Mouse (Mus musculus): ENCODE data around the gene Havcr1. TPM values are rescaled to one million over a fixed set of nuclear protein-coding genes. Genes with fewer than 3 reads are reported as not detected.

Gene Havcr1
- polyA plus RNA-seq, 1 experiment: 23.4 TPM

GRCm38 (mm10) chr11:46731541-46732070 is 3.3 kb upstream of the Havcr1 start:
- Histone ChIP-seq H3K4me1 (ENCODE audit: control insufficient read depth, insufficient read depth, low read length) (peaks cover 3% of the 10 kb centered on the region; the same call in 1 of the 2 replicates), H3K4me3 (ENCODE audit: insufficient read depth, low read depth, low read length) (no peak overlapping the region), H3K27ac (ENCODE audit: insufficient read depth, low read depth, low read length) (no peak overlapping the region), H3K36me3 (ENCODE audit: control insufficient read depth, insufficient read depth, low read length) (no peaks in the 10 kb centered on the region), H3K27me3 (replicated peaks; ENCODE audit: control insufficient read depth, insufficient read depth, low read length) (no peaks in the 10 kb centered on the region)
- WGBS: 65% methylated on average over 11 of the region's 11 CpGs
- TF ChIP-seq POLR2A (IDR thresholded peaks at IDR 0.05; ENCODE audit: low read depth, low read length) (no peak), CTCF (conservative IDR thresholded peaks at IDR 0.05; ENCODE audit: insufficient read depth, insufficient read length, low read depth, low read length) (no peak)
- DNase-seq: peak; percentile 44

- Histone ChIP-seq H3K36me3 (ENCODE audit: control insufficient read depth, insufficient read depth, low read length) (no peaks in the 10 kb centered on the region), H3K4me1 (ENCODE audit: control insufficient read depth, insufficient read depth, low read length) (peaks cover 3% of the 10 kb centered on the region; the same call in 1 of the 2 replicates), H3K27ac (ENCODE audit: insufficient read depth, low read depth, low read length) (no peak overlapping the region), H3K27me3 (replicated peaks; ENCODE audit: control insufficient read depth, insufficient read depth, low read length) (no peaks in the 10 kb centered on the region), H3K4me3 (ENCODE audit: insufficient read depth, low read depth, low read length) (no peak overlapping the region)
- 59% methylated on average over 6 of the region's 6 CpGs for WGBS
- DNase-seq: peak; percentile 30
- TF ChIP-seq POLR2A (IDR thresholded peaks at IDR 0.05; ENCODE audit: low read depth, low read length) (no peak), CTCF (conservative IDR thresholded peaks at IDR 0.05; ENCODE audit: insufficient read depth, insufficient read length, low read depth, low read length) (peak; percentile 52)
Measured at GRCm38 (mm10) chr11:46733242-46733789, 1.6 kb upstream of the Havcr1 start.

GRCm38 (mm10) chr11:46734617-46735016 is 263 bp upstream of the Havcr1 start:
- Histone ChIP-seq H3K4me1 (ENCODE audit: control insufficient read depth, insufficient read depth, low read length) (peaks cover 3% of the 10 kb centered on the region; the same call in 1 of the 2 replicates), H3K36me3 (ENCODE audit: control insufficient read depth, insufficient read depth, low read length) (no peaks in the 10 kb centered on the region), H3K4me3 (ENCODE audit: insufficient read depth, low read depth, low read length) (no peak overlapping the region), H3K27ac (ENCODE audit: insufficient read depth, low read depth, low read length) (0 out of 2 replicates have a peak overlapping the region, but pooled peaks have one; percentile 45), H3K27me3 (replicated peaks; ENCODE audit: control insufficient read depth, insufficient read depth, low read length) (no peaks in the 10 kb centered on the region)
- no peak for TF ChIP-seq CTCF (conservative IDR thresholded peaks at IDR 0.05; ENCODE audit: insufficient read depth, insufficient read length, low read depth, low read length)
- no peak for TF ChIP-seq POLR2A (IDR thresholded peaks at IDR 0.05; ENCODE audit: low read depth, low read length)
- DNase-seq: peak; percentile 15
- WGBS: 36% methylated on average over 1 of the region's 1 CpGs

- TF ChIP-seq POLR2A (IDR thresholded peaks at IDR 0.05; ENCODE audit: low read depth, low read length) (no peak), CTCF (conservative IDR thresholded peaks at IDR 0.05; ENCODE audit: insufficient read depth, insufficient read length, low read depth, low read length) (no peak)
- WGBS: 88% methylated on average over 4 of the region's 4 CpGs
- no peaks in the 10 kb centered on the region for H3K27me3 ChIP-seq (replicated peaks; ENCODE audit: control insufficient read depth, insufficient read depth, low read length)
Measured at GRCm38 (mm10) chr11:46739501-46739900, 4.6 kb downstream of the Havcr1 start.

GRCm38 (mm10) chr11:46740886-46741285 is 6.0 kb downstream of the Havcr1 start:
- TF ChIP-seq POLR2A (IDR thresholded peaks at IDR 0.05; ENCODE audit: low read depth, low read length): no peak
- no peak for TF ChIP-seq CTCF (conservative IDR thresholded peaks at IDR 0.05; ENCODE audit: insufficient read depth, insufficient read length, low read depth, low read length)
- H3K4me3 ChIP-seq (ENCODE audit: insufficient read depth, low read depth, low read length): no peak overlapping the region
- 63% methylated on average over 4 of the region's 4 CpGs for WGBS
- no peak for DNase-seq
- H3K4me1 ChIP-seq (ENCODE audit: control insufficient read depth, insufficient read depth, low read length): no peaks in the 10 kb centered on the region
- no peak overlapping the region for H3K27ac ChIP-seq (ENCODE audit: insufficient read depth, low read depth, low read length)
- H3K36me3 ChIP-seq (ENCODE audit: control insufficient read depth, insufficient read depth, low read length): no peaks in the 10 kb centered on the region
- H3K27me3 ChIP-seq (replicated peaks; ENCODE audit: control insufficient read depth, insufficient read depth, low read length): no peaks in the 10 kb centered on the region

More at GRCm38 (mm10) chr11:46739501-46739900, 4.6 kb downstream of the Havcr1 start:
- Histone ChIP-seq H3K4me1 (ENCODE audit: control insufficient read depth, insufficient read depth, low read length) (peaks cover 3% of the 10 kb centered on the region; the same call in 1 of the 2 replicates), H3K4me3 (ENCODE audit: insufficient read depth, low read depth, low read length) (no peak overlapping the region), H3K27ac (ENCODE audit: insufficient read depth, low read depth, low read length) (no peak overlapping the region), H3K36me3 (ENCODE audit: control insufficient read depth, insufficient read depth, low read length) (no peaks in the 10 kb centered on the region)
- DNase-seq: no peak

- no peak for DNase-seq
- 79% methylated on average over 3 of the region's 3 CpGs for WGBS
- no peaks in the 10 kb centered on the region for H3K4me1 ChIP-seq (ENCODE audit: control insufficient read depth, insufficient read depth, low read length)
- TF ChIP-seq POLR2A (IDR thresholded peaks at IDR 0.05; ENCODE audit: low read depth, low read length): no peak
- no peak for TF ChIP-seq CTCF (conservative IDR thresholded peaks at IDR 0.05; ENCODE audit: insufficient read depth, insufficient read length, low read depth, low read length)
- no peak overlapping the region for H3K27ac ChIP-seq (ENCODE audit: insufficient read depth, low read depth, low read length)
- H3K36me3 ChIP-seq (ENCODE audit: control insufficient read depth, insufficient read depth, low read length): no peaks in the 10 kb centered on the region
- no peak overlapping the region for H3K4me3 ChIP-seq (ENCODE audit: insufficient read depth, low read depth, low read length)
- H3K27me3 ChIP-seq (replicated peaks; ENCODE audit: control insufficient read depth, insufficient read depth, low read length): no peaks in the 10 kb centered on the region
Measured at GRCm38 (mm10) chr11:46741716-46742115, 6.8 kb downstream of the Havcr1 start.

- no peak for TF ChIP-seq POLR2A (IDR thresholded peaks at IDR 0.05; ENCODE audit: low read depth, low read length)
- no peak for TF ChIP-seq CTCF (conservative IDR thresholded peaks at IDR 0.05; ENCODE audit: insufficient read depth, insufficient read length, low read depth, low read length)
- H3K4me3 ChIP-seq (ENCODE audit: insufficient read depth, low read depth, low read length): no peak overlapping the region
- 58% methylated on average over 2 of the region's 2 CpGs for WGBS
- no peak overlapping the region for H3K27ac ChIP-seq (ENCODE audit: insufficient read depth, low read depth, low read length)
- H3K27me3 ChIP-seq (replicated peaks; ENCODE audit: control insufficient read depth, insufficient read depth, low read length): no peaks in the 10 kb centered on the region
- DNase-seq: no peak
- no peaks in the 10 kb centered on the region for H3K4me1 ChIP-seq (ENCODE audit: control insufficient read depth, insufficient read depth, low read length)
- H3K36me3 ChIP-seq (ENCODE audit: control insufficient read depth, insufficient read depth, low read length): no peaks in the 10 kb centered on the region
Measured at GRCm38 (mm10) chr11:46747996-46748395, 13.1 kb downstream of the Havcr1 start.

All from kidney, adult 2 months (tissue).